Mouse (Mus musculus) midbrain, embryonic 11.5 days (tissue): ENCODE results near the gene Cyp2d11. TPM values are rescaled to one million over a fixed set of nuclear protein-coding genes. Genes with fewer than 3 reads are reported as not detected.
"Not testable (repeated sequence)": the region's sequence is repeated elsewhere in the genome, so short reads cannot be mapped to it uniquely, and the experiment has no call there.

Experiments
- ATAC-seq: fragments of 200-750 bp; cut with Nextera tagmentation; 2 replicates; pipeline ENCODE4 v1.8.0; 2017; ENCODE audit warnings: moderate TSS enrichment, moderate library complexity; ENCODE audit not compliant: low FRiP score
- DNase-seq: peaks from one replicate; pipeline ENCODE4 v3.0.0; 2015; ENCODE audit warnings: low spot score; ENCODE audit errors: missing footprints
- H3K27ac ChIP-seq: fragments of 300-500 bp; sonication (generic); 2 replicates; pipeline ENCODE4 v1.5.1; 2014; ENCODE audit warnings: low read depth, low read length
- H3K27me3 ChIP-seq: fragments of 300-500 bp; sonication (generic); 2 replicates; pipeline ENCODE4 v1.6.1; 2014; ENCODE audit warnings: mild to moderate bottlenecking, low read length, moderate library complexity, mixed read lengths; ENCODE audit not compliant: control insufficient read depth, insufficient read depth
- H3K36me3 ChIP-seq: fragments of 300-500 bp; sonication (generic); 2 replicates; pipeline ENCODE4 v1.6.1; 2014; ENCODE audit warnings: mild to moderate bottlenecking, low read length, moderate library complexity, mixed read lengths; ENCODE audit not compliant: control insufficient read depth, insufficient read depth
- H3K4me1 ChIP-seq: fragments of 300-500 bp; sonication (generic); 2 replicates; pipeline ENCODE4 v1.6.1; 2014; ENCODE audit warnings: low read length; ENCODE audit not compliant: control insufficient read depth, insufficient read depth
- H3K4me2 ChIP-seq: fragments of 300-500 bp; sonication (generic); 2 replicates; pipeline ENCODE4 v1.6.1; 2014; ENCODE audit warnings: mild to moderate bottlenecking, moderate library complexity
- H3K4me3 ChIP-seq: fragments of 300-500 bp; sonication (generic); 2 replicates; pipeline ENCODE4 v1.5.1; 2014; ENCODE audit warnings: low read depth, low read length
- H3K9ac ChIP-seq: fragments of 300-500 bp; sonication (generic); 2 replicates; pipeline ENCODE4 v1.6.1; 2014; ENCODE audit warnings: low read length
- H3K9me3 ChIP-seq: fragments of 300-500 bp; sonication (generic); 2 replicates; pipeline ENCODE4 v1.6.1; 2016; ENCODE audit warnings: low read length; ENCODE audit not compliant: control insufficient read depth
- WGBS: fragments of 180-500 bp; shearing (Covaris S2); extraction: QIAGEN DNeasy Blood & Tissue Kit; methylation state at CpG from one replicate; pipeline ENCODE4 v1.1.7; 2014; 5-methylcytosine and 5-hydroxymethylcytosine counted together
- polyA plus RNA-seq: library from polyadenylated mRNA; unstranded; fragments of >200 nt; fragmentation: Nextera tagmentation; extraction: Ambion mirVana; gene quantifications from 2 replicates; pipeline ENCODE4 v1.2.1, GENCODE M21; 2014

Cyp2d11 gene
- polyA plus RNA-seq, 1 experiment from 2014 or later = not detected

DNA sequence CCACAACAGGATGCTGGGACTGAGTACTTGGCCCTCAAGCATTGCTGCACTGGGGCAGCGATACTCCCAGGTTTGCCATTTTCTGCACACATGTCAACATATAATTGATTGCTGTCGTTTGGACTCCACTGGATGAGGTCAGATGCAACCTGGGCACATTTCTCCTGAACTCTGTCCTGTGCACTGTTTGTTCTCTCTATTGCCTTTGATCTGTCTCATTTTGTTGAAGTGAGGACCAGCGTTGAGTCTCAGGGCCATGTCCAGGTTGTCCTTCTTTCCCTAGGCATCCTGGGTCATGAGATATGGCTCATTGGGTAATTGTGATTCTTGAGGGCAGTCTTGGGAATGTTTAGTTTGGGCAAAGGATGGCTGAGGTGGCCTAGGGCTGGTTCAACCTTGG lies 2.1 kb upstream of the Cyp2d11 start:
- not testable (repeated sequence) for H3K27ac ChIP-seq, H3K4me3 ChIP-seq, H3K9ac ChIP-seq, DNase-seq, ATAC-seq, H3K4me2 ChIP-seq, H3K27me3 ChIP-seq, H3K4me1 ChIP-seq, H3K36me3 ChIP-seq, H3K9me3 ChIP-seq
- 97% methylated on average over 3 of the region's 3 CpGs for WGBS

DNA sequence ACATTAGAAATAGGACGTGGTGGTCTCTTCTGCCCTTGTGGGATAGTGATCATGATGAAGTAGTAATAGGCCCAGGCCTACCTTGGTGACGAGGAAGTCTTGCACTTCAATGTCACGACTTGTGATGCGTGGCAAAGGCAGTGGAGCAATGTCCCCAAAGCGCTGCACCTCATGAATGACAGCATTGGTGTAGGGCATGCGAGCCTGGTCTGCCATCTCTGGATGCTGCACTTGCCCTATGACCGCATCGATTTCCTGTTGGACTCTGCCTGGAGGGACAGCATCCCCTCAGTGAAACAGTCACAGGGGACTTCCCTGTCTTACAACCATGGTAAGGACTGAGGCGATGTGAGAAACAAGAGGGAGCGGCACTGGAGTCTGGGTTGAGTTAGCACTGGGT lies 3.9 kb downstream of the Cyp2d11 start:
- not testable (repeated sequence) for H3K27me3 ChIP-seq, H3K4me1 ChIP-seq, H3K4me3 ChIP-seq, ATAC-seq, H3K36me3 ChIP-seq, H3K4me2 ChIP-seq, H3K9ac ChIP-seq, H3K9me3 ChIP-seq, DNase-seq, H3K27ac ChIP-seq
- 92% methylated on average over 10 of the region's 10 CpGs for WGBS

DNA sequence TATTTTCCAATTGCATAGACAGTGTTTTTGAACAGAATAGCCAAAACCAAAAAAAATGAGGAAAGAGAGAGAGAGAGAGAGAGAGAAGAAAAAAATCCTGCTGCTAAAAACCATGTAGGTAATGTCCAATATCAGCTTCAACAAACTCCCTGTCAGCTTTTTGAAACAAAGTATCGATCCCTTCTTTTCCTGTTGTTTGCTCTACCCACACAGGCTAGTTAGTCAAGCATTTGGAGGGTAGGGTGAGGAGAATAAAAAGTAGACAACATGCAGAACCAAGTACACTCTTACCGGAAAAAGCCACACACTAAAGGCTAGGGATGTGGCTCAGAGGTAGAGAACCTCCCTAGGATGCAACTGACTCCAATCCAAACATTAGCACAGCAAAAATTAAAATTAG lies 8.1 kb downstream of the Cyp2d11 start:
- Histone ChIP-seq H3K4me3 (no peak overlapping the region), H3K9me3 (no peaks in the 10 kb centered on the region), H3K27ac (no peak overlapping the region), H3K4me2 (no peak overlapping the region), H3K4me1 (peaks cover 3% of the 10 kb centered on the region), H3K9ac (no peak overlapping the region), H3K36me3 (no peaks in the 10 kb centered on the region), H3K27me3 (no peaks in the 10 kb centered on the region)
- WGBS = 88% methylated on average over 2 of the region's 2 CpGs
- DNase-seq (no peak), ATAC-seq (no peak)

DNA sequence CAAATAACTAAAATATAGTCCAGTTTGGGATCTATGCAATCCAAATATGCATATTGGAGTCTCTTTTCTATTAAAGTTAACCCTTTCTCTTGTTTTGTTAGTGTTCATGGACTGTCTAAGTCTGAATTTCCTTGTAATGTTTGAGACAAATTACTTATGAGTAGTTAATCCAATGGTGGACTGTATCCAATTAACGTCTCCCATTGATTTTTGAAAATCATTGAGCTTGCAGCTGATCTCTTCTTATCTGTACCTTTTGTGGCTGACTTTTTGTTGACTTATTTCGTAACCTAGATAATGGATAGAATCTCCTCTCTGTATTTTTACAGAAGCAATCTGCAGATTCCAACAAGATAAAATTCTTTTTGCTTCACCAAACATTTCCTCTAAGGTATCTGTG lies 11.4 kb downstream of the Cyp2d11 start:
- Histone ChIP-seq H3K27ac (no peak overlapping the region), H3K9ac (no peak overlapping the region), H3K36me3 (no peaks in the 10 kb centered on the region), H3K9me3 (no peaks in the 10 kb centered on the region), H3K4me2 (no peak overlapping the region), H3K4me3 (no peak overlapping the region), H3K27me3 (no peaks in the 10 kb centered on the region), H3K4me1 (peaks cover 12% of the 10 kb centered on the region)
- DNase-seq = no peak
- WGBS = 75% methylated on average over 2 of the region's 2 CpGs
- ATAC-seq = no peak

DNA sequence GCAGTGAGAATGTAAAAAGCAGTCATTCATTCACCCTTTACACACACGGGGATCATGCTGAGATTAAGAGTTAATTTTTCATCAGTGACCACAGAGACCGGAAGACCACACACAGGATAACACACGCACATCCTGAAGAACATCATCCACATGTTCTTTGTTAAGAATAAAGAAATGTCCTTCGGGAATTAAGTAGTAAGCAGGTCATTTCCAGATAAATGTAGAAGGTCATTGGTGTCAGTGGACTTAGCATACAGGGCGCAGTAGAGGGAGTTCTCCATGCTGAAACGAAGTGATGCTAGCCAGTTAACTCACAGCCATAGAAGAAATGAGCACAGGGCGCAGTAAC lies 13.1 kb downstream of the Cyp2d11 start:
- Histone ChIP-seq H3K4me1 (peaks cover 12% of the 10 kb centered on the region), H3K9ac (no peak overlapping the region)

DNA sequence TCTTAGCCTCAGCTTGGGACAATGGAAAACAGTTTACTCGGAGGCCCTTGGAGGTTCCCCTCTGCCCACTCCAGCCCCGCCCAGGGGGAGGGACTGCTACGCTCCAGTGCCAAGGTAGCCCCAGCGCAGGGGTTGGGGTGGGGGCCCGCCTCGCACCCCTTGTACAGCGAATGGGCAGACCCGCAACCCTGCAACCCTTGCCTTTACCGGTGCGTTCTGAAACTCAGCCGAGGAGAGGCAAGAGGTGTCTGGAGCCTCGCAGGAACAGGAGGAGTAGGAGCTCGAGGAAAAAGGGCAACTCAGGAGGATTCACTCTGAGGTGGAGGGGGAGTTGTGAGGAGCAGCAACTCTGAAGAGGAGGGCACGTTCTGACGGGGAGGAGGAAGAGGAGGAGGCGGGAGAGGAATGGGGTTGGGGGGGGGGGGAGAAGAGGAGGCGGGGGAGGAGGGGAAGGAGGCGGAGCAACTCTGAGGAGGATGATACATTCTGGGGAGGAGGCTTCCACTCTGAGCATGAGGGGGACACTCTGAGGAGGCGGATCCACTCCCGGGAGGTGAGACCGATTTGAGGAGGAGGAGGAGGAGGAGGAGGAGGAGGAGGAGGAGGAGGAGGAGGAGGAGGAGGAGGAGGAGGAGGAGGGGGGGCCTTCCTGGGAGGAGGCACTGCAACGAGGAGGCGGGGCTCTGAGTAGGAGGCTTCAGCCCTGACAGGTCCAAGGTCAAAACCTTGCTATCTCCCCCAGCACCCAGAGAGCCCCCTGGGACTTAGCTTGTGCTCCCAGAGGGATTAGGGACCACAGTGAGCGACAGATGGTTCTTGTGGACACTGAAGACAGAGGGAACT lies 13.7 kb downstream of the Cyp2d11 start, which contains the start of gene Cyp2d22:
TSS of gene Cyp2d22 (minus strand) at position 390 of the 843 bp plus-strand sequence.
- Histone ChIP-seq H3K4me1 (peaks cover 12% of the 10 kb centered on the region), H3K9ac (peak within 1 kb of the TSS; percentile 45), H3K27ac (peak within 1 kb of the TSS; percentile 8; the same call in 1 of the 2 replicates), H3K9me3 (no peaks in the 10 kb centered on the region), H3K27me3 (no peaks in the 10 kb centered on the region), H3K36me3 (no peaks in the 10 kb centered on the region), H3K4me2 (peak within 1 kb of the TSS; percentile 51), H3K4me3 (peak within 1 kb of the TSS; percentile 27)
- ATAC-seq = peak; percentile 85
- DNase-seq = peak; percentile 94
- 2% methylated on average over 18 of the region's 24 CpGs for WGBS

More for the DNA sequence above, 13.1 kb downstream of the Cyp2d11 start:
- no peak for ATAC-seq
- peak overlapping the region; percentile 51 for H3K4me2 ChIP-seq
- DNase-seq = no peak
- H3K4me3 ChIP-seq = peak overlapping the region; percentile 27; the same call in 1 of the 2 replicates
- 28% methylated on average over 7 of the region's 7 CpGs for WGBS
- H3K9me3 ChIP-seq = no peaks in the 10 kb centered on the region
- H3K27me3 ChIP-seq = no peaks in the 10 kb centered on the region
- H3K36me3 ChIP-seq = no peaks in the 10 kb centered on the region
- no peak overlapping the region for H3K27ac ChIP-seq

DNA sequence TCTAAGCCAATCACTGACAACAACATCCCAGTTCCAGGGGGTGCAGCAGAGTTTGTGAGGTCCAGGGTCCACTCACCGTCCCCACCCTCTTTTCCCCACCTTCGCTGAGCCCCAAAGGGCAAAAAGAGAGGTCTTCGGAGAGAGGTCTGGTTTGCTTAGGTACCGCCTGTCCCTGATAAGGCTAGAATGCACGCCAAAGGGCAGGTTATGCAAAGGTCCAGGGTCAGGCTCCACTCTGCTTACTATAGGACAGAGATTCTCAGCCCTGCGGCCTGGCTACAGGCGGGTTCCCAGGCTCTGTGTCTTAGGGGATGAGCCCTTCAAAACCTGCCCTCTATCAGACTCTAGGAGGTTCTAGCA lies 14.3 kb downstream of the Cyp2d11 start:
- DNase-seq = no peak
- peak; percentile 50 for ATAC-seq
- H3K9ac ChIP-seq = peak overlapping the region; percentile 45; the same call in 1 of the 2 replicates
- peaks cover 12% of the 10 kb centered on the region for H3K4me1 ChIP-seq
- peak overlapping the region; percentile 51 for H3K4me2 ChIP-seq
- H3K27me3 ChIP-seq = no peaks in the 10 kb centered on the region
- H3K4me3 ChIP-seq = peak overlapping the region; percentile 27; the same call in 1 of the 2 replicates
- H3K27ac ChIP-seq = peak overlapping the region; percentile 8; the same call in 1 of the 2 replicates
- H3K9me3 ChIP-seq = no peaks in the 10 kb centered on the region
- 15% methylated on average over 7 of the region's 7 CpGs for WGBS
- no peaks in the 10 kb centered on the region for H3K36me3 ChIP-seq

DNA sequence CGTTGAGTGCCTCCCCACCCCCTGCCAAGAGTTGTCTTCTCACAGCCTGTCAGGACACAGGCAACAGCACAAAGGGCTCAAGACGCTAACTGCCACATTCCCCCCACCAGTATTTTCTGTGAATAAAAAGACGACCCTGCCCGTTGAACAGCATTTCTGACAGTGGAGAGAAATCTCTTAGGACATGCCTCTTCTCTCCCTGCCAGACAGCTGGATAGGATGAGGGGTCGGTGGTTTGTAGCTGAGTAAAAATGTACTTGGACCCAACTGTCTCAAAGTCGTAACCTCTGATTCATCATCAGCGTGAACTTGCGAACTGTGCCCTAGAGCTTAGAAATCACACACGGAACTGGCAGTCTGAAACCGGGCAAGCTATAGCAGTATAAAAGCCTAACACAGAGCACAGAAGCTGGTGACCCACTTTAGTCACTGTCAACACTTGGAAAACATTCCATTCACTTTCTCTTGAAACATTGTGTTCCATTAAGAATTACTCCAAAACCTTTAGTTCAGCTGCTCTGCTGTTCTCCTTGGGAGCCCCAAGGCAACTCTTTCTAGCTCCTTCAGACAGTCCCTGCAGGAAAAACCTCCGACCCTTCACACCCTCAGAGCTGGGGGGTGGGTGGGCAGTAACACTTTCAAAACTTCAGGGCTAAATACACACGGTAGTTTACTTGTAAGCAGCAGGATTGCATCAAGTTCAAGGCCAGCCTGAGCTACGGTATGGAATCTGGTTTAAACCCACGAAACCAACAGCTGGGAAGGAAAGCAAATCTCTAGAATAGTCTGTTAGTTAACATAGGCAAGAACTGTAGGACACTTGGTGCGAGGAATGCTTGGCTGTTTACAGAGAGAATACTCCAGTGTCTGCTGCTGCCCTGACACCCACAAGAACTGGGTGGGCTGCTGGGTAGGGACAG lies 15.3 kb downstream of the Cyp2d11 start:
- ATAC-seq (no peak), DNase-seq (no peak)
- WGBS = 64% methylated on average over 15 of the region's 15 CpGs
- H3K27me3 ChIP-seq = no peaks in the 10 kb centered on the region
- H3K27ac ChIP-seq = no peak overlapping the region
- no peak overlapping the region for H3K9ac ChIP-seq
- no peak overlapping the region for H3K4me2 ChIP-seq
- H3K4me1 ChIP-seq = peaks cover 12% of the 10 kb centered on the region
- H3K4me3 ChIP-seq = no peak overlapping the region
- H3K9me3 ChIP-seq = no peaks in the 10 kb centered on the region
- no peaks in the 10 kb centered on the region for H3K36me3 ChIP-seq

DNA sequence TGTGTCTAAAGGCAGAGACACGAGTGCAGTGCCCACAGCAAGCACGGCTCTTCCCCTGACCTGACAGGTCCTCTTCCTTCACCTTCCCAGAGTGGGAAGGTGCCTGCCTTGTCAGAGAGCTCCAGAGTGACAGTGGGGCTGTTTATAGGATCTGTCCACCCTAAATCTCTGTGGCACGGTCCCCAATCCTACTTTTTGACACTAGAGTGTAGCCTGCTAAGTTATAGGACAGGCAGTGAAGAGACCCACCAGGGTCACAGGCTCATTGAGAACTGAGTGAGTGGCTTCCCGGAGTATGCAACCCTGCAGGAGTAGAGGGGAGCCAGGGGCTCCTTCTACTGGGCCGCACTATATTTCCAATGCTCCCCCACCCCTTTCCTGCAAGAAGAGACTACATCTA lies 16.1 kb downstream of the Cyp2d11 start:
- Histone ChIP-seq H3K27ac (no peak overlapping the region), H3K9ac (no peak overlapping the region), H3K9me3 (no peaks in the 10 kb centered on the region), H3K36me3 (no peaks in the 10 kb centered on the region), H3K4me2 (no peak overlapping the region), H3K27me3 (no peaks in the 10 kb centered on the region), H3K4me3 (no peak overlapping the region), H3K4me1 (peaks cover 12% of the 10 kb centered on the region)
- no peak for DNase-seq
- 83% methylated on average over 5 of the region's 5 CpGs for WGBS
- no peak for ATAC-seq
